Mouse (Mus musculus) lung, adult 2 months (tissue): ENCODE measurements around the gene Rai14.

ENCODE experiments used
- CTCF ChIP-seq: fragments of 200-500 bp; IDR thresholded peaks from 2 replicates; pipeline ENCODE4 v1.5.1; 2011; ENCODE audit warnings: mild to moderate bottlenecking, low read length, control low read depth; ENCODE audit not compliant: insufficient read depth
- POLR2A ChIP-seq: fragments of 200-500 bp; IDR thresholded peaks from 2 replicates; pipeline ENCODE4 v1.6.1; 2011; ENCODE audit warnings: low read depth, mild to moderate bottlenecking, control low read depth, low read length, borderline replicate concordance; ENCODE audit errors: extremely low read depth

DNA sequence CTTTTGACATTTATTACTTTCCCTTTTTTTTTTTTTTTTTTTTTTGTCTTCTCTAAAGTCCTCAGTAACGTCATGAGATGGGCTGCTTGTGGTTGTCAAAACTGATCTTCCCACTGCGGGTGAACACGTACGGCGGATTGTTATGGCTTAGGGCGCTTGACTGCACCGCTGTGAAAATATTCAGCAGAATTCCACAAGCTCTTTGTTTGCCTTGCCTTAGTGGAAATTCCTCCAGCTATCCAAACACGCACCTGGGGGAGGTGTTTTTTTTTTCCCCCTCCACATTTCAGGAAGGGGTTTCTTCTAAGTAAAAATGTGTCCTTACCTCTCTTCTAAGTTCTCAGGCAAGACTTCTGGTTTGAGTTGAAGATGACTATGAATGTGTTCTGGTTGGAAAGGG, 6.2 kb upstream of the Rai14 start:
- TF ChIP-seq CTCF = no peak
- TF ChIP-seq POLR2A = no peak
